Mouse (Mus musculus): ENCODE results near the gene Slc37a3.

DNA sequence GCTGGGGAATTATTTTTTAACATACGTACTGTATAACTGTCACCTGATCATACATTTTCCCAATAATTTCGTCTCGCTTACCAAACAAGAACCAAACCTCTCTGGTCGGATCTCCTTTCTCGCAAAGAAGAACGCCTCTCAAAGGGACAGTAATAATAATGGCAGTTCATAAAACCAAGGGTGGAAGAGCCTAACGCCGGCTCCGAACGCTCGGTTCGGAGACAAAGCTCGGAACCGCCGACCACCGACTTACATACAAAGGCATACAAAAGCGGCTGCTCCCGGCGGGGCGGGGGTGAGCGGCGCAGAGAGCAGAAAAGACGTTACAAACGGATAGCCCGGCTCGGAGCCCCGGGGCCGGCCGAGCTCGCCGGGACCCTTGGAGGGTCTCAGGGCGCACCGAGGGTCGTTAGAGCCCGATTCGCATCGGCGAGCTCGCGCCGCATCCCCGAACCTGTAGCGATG, 41.9 kb upstream of the Slc37a3 start:
- TF ChIP-seq CTCF (IDR thresholded peaks at IDR 0.05; ENCODE audit: low read depth, low read length) (no peak), POLR2A (IDR thresholded peaks at IDR 0.05; ENCODE audit: extremely low read depth, insufficient read depth, low read length) (no peak)

All from liver, adult 2 months (tissue).